Mouse (Mus musculus) kidney, embryonic 15.5 days (tissue): ENCODE measurements around the gene Mdm2. TPM values are rescaled to one million over a fixed set of nuclear protein-coding genes. Genes with fewer than 3 reads are reported as not detected.
"Not testable (repeated sequence)": the region's sequence is repeated elsewhere in the genome, so short reads cannot be mapped to it uniquely, and the experiment has no call there.

Experiments used
- ATAC-seq: fragments of 200-750 bp; cut with Nextera tagmentation; replicated peaks from 2 replicates; pipeline ENCODE4 v1.8.0; 2017; ENCODE audit warnings: moderate TSS enrichment; ENCODE audit not compliant: low FRiP score
- H3K27ac ChIP-seq: fragments of 300-500 bp; sonication (generic); 2 replicates; pipeline ENCODE4 v1.5.1; 2015; ENCODE audit warnings: mild to moderate bottlenecking, inconsistent platforms
- H3K27me3 ChIP-seq: fragments of 300-500 bp; sonication (generic); 2 replicates; pipeline ENCODE4 v1.6.1; 2015; ENCODE audit warnings: inconsistent platforms
- H3K36me3 ChIP-seq: fragments of 300-500 bp; sonication (generic); 2 replicates; pipeline ENCODE4 v1.6.1; 2015; ENCODE audit warnings: inconsistent platforms
- H3K4me1 ChIP-seq: fragments of 300-500 bp; sonication (generic); 2 replicates; pipeline ENCODE4 v1.6.1; 2015; ENCODE audit warnings: inconsistent platforms
- H3K4me2 ChIP-seq: fragments of 300-500 bp; sonication (generic); 2 replicates; pipeline ENCODE4 v1.6.1; 2015; ENCODE audit warnings: moderate library complexity, mild to moderate bottlenecking, inconsistent platforms
- H3K4me3 ChIP-seq: fragments of 300-500 bp; sonication (generic); replicated peaks from 2 replicates; pipeline ENCODE4 v1.5.1; 2015; ENCODE audit warnings: mild to moderate bottlenecking, inconsistent platforms
- H3K9ac ChIP-seq: fragments of 300-500 bp; sonication (generic); 2 replicates; pipeline ENCODE4 v1.6.1; 2015; ENCODE audit warnings: mild to moderate bottlenecking, inconsistent platforms
- H3K9me3 ChIP-seq: fragments of 300-500 bp; sonication (generic); replicated peaks from 2 replicates; pipeline ENCODE4 v1.6.1; 2016; ENCODE audit warnings: inconsistent platforms
- WGBS: fragments of 180-500 bp; shearing (Covaris S2); methylation state at CpG from one replicate; pipeline ENCODE4 v1.1.7; 2015; ENCODE audit warnings: mixed read lengths; 5-methylcytosine and 5-hydroxymethylcytosine counted together
- polyA plus RNA-seq: library from polyadenylated mRNA; unstranded; fragments of >200 nt; fragmentation: Nextera tagmentation; extraction: Ambion mirVana; gene quantifications from 2 replicates; pipeline ENCODE4 v1.2.1, GENCODE M21; 2015

Gene Mdm2
- polyA plus RNA-seq, 1 experiment from 2014 or later = 49.7 TPM

GRCm38 (mm10) chr10:117707114-117707838 lies 3.3 kb downstream of the Mdm2 start:
- no peak overlapping the region for H3K4me2 ChIP-seq
- no peaks in the 10 kb centered on the region for H3K27me3 ChIP-seq
- no peak overlapping the region for H3K27ac ChIP-seq
- H3K4me3 ChIP-seq = no peak overlapping the region
- peaks cover 60% of the 10 kb centered on the region for H3K36me3 ChIP-seq
- ATAC-seq = no peak
- no peaks in the 10 kb centered on the region for H3K9me3 ChIP-seq
- peaks cover 15% of the 10 kb centered on the region for H3K4me1 ChIP-seq
- no peak overlapping the region for H3K9ac ChIP-seq
- 91% methylated on average over 2 of the region's 2 CpGs for WGBS

DNA sequence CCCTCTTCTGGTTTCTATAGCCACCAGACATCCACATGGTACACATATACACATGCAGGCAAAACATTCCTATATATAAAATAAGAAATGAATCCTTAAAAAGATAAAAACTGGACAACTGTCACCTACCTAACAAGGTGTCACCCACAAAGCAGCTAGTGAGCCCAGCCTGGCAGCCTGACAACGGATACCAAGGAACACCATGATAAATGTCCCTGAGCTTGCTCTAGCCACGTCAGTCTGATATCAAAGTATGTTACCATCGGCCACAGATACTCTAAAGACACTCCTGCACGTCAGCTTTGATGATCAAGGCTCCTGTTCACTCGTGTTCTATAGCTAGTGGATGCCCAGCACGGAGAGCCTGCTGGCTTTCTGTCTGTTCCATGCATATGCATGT lies 4.1 kb downstream of the Mdm2 start:
- Histone ChIP-seq H3K4me3 (no peak overlapping the region), H3K27ac (no peak overlapping the region), H3K4me2 (no peak overlapping the region), H3K4me1 (peaks cover 13% of the 10 kb centered on the region), H3K9ac (no peak overlapping the region), H3K27me3 (no peaks in the 10 kb centered on the region), H3K9me3 (no peaks in the 10 kb centered on the region), H3K36me3 (peaks cover 67% of the 10 kb centered on the region)
- ATAC-seq = no peak
- 90% methylated on average over 6 of the region's 6 CpGs for WGBS

DNA sequence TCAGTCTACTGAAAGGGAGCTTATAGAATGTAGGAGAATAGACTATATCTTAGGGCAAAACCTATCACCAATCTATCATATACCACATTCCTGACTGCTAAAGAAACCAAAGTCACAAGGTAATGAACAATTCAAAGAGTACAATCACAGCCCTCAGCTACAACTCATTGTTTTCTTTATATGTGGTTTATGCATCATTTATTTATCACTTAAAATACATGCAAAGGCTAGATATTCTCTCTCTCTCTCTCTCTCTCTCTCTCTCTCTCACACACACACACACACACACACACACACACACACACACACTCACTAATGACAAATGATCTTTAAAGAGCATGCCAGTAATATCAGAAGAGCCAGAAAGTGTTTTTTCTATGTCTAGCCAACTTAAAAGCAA lies 4.8 kb downstream of the Mdm2 start:
- ATAC-seq = no peak
- Histone ChIP-seq H3K4me1 (peaks cover 10% of the 10 kb centered on the region), H3K36me3 (peaks cover 72% of the 10 kb centered on the region), H3K27me3 (no peaks in the 10 kb centered on the region), H3K4me3 (no peak overlapping the region), H3K9me3 (no peaks in the 10 kb centered on the region), H3K27ac (no peak overlapping the region), H3K9ac (no peak overlapping the region), H3K4me2 (no peak overlapping the region)

GRCm38 (mm10) chr10:117704964-117705335 lies 5.6 kb downstream of the Mdm2 start:
- Histone ChIP-seq H3K9me3 (no peaks in the 10 kb centered on the region), H3K4me2 (no peak overlapping the region), H3K4me3 (no peak overlapping the region), H3K36me3 (peaks cover 81% of the 10 kb centered on the region), H3K4me1 (peaks cover 10% of the 10 kb centered on the region), H3K27ac (no peak overlapping the region), H3K27me3 (no peaks in the 10 kb centered on the region), H3K9ac (no peak overlapping the region)
- 95% methylated on average over 6 of the region's 6 CpGs for WGBS
- ATAC-seq = no peak

- WGBS = 97% methylated on average over 6 of the region's 6 CpGs
- not testable (repeated sequence) for H3K4me3 ChIP-seq, H3K27me3 ChIP-seq, H3K4me2 ChIP-seq, H3K9me3 ChIP-seq, H3K4me1 ChIP-seq, H3K27ac ChIP-seq, ATAC-seq, H3K9ac ChIP-seq
- H3K36me3 ChIP-seq = peaks cover 86% of the 10 kb centered on the region
These were observed 6.1 kb downstream of the Mdm2 start for GRCm38 (mm10) chr10:117704314-117704963.

DNA sequence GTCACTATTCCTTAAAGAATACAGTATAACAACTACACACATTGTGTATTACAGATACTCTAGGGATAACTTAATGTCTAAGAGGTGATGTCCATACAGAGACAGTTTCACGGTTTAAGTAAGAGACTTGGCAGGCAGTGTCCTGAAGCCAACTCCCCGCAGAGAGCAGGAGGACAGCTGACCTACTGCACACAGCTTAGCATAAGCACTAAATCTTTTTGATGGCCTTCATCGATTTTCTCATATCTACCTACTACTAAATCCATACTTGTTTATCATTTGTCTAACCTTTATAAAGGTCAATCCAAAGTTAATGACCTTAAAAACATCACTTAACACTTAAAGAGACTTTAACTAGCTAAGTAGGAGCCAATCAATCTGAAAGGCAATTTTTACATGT lies 7.1 kb downstream of the Mdm2 start:
- 76% methylated on average over 3 of the region's 3 CpGs for WGBS
- Histone ChIP-seq H3K9ac (no peak overlapping the region), H3K27ac (no peak overlapping the region), H3K9me3 (no peaks in the 10 kb centered on the region), H3K4me2 (no peak overlapping the region), H3K36me3 (peaks cover 90% of the 10 kb centered on the region), H3K4me3 (no peak overlapping the region), H3K27me3 (no peaks in the 10 kb centered on the region), H3K4me1 (no peaks in the 10 kb centered on the region)
- ATAC-seq = no peak

DNA sequence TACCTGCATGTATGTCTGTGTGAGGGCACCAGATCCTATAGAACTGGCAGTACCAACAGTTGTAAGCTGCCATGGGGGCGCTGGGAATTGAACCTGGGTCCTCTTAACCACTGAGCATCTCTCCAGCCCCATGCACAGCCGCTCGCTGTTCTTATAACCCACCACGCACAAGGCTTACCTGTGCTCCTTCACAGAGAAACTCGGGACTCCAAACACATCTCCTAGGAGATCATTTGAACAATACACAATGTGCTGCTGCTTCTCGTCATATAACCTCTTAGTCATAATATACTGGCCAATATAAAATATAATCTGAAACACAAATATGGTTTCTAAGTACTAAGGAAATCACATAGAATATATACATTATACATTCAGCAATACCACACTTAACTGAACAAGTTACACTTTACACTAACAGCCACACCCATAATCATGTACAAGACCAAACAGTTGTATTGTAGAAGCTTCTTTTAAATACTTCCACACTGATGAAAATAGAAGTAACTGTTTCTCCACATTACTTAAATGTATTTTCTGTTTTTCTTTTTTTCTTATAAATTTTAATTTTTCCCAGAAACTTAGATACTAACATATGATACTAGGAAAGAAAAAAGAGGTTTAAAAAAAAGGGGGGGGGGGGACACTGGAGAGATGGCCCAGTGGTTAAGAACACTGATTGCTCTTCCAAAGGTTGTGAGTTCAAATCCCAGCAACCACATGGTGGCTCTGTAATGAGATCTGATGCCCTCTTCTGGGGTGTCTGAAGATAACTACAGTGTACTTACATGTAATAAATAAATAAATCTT lies 8.3 kb downstream of the Mdm2 start:
- H3K27ac ChIP-seq = no peak overlapping the region
- WGBS = 97% methylated on average over 6 of the region's 6 CpGs
- no peak overlapping the region for H3K4me3 ChIP-seq
- H3K4me2 ChIP-seq = no peak overlapping the region
- no peak for ATAC-seq
- H3K4me1 ChIP-seq = no peaks in the 10 kb centered on the region
- no peaks in the 10 kb centered on the region for H3K27me3 ChIP-seq
- peaks cover 94% of the 10 kb centered on the region for H3K36me3 ChIP-seq
- no peak overlapping the region for H3K9ac ChIP-seq
- no peaks in the 10 kb centered on the region for H3K9me3 ChIP-seq

- Histone ChIP-seq H3K4me3 (no peak overlapping the region), H3K9me3 (no peaks in the 10 kb centered on the region), H3K4me1 (no peaks in the 10 kb centered on the region), H3K4me2 (no peak overlapping the region), H3K9ac (no peak overlapping the region), H3K27me3 (no peaks in the 10 kb centered on the region), H3K36me3 (peaks cover 94% of the 10 kb centered on the region), H3K27ac (no peak overlapping the region)
- 75% methylated on average over 6 of the region's 6 CpGs for WGBS
- ATAC-seq = no peak
These were observed 9.3 kb downstream of the Mdm2 start for GRCm38 (mm10) chr10:117701034-117701829.

DNA sequence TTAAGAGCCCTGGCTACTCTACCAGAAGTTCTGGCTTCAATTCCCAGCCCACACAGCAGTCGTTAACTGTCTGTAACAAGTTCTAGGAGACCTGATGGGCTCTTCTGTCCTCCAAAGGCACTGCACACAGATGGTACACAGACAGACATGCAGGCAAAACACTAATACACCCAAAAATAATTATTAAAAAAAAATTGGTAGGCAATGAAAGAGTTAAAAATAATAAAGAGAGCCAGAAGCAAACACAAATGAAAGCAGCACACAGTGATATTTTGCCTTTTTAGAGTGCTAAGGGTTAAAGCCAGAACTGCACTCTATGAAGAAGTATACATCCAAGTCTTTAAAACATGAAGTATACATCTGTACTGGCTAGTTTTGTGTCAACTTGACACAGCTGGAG lies 10.1 kb downstream of the Mdm2 start:
- 87% methylated on average over 1 of the region's 1 CpGs for WGBS
- Histone ChIP-seq H3K27me3 (no peaks in the 10 kb centered on the region), H3K27ac (no peak overlapping the region), H3K9me3 (no peaks in the 10 kb centered on the region), H3K4me3 (no peak overlapping the region), H3K9ac (no peak overlapping the region), H3K4me1 (no peaks in the 10 kb centered on the region), H3K4me2 (no peak overlapping the region), H3K36me3 (peaks cover 96% of the 10 kb centered on the region)
- no peak for ATAC-seq

- Histone ChIP-seq H3K4me1 (no peaks in the 10 kb centered on the region), H3K9me3 (no peaks in the 10 kb centered on the region), H3K36me3 (peaks cover 96% of the 10 kb centered on the region), H3K4me3 (no peak overlapping the region), H3K9ac (no peak overlapping the region), H3K27me3 (no peaks in the 10 kb centered on the region), H3K27ac (no peak overlapping the region), H3K4me2 (no peak overlapping the region)
- WGBS = 92% methylated on average over 4 of the region's 4 CpGs
- no peak for ATAC-seq
These were observed 10.6 kb downstream of the Mdm2 start for GRCm38 (mm10) chr10:117699914-117700313.

DNA sequence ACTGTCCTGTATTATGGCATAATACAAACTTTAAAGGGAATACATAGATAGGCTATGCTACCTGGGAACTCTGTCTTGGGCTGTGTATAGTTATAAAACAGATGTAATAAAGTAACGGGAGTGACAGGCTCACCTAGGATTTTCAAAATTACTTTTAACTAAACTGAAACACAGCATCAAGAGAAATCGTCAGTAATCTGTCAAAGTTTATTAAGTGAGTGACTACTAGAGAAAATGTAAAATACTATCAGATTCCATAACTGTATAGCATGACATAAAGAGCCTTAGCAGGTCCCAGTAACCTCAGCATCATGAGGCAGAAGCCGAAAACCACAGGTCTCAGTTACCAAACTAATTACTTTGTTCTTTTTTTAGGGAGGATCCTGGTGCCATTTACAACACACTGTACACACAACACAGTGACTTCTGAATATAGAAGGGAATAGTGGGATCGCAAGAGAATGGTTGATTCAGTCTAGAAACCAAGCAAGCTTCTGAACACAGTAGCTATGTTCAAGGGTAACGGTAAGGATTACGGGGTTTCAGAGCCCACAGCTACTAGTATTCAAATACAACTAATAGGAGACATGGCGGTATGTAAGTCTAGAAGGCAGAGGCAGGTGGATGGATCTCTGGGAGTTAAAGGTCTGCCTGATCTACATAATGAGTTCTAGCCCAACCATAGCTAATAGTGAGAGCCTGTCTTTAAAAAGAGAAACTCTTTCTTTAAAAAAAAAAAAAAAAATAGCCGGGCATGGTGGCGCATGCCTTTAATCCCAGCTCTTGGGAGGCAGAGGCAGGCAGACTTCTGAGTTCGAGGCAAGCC lies 12.0 kb downstream of the Mdm2 start:
- H3K9me3 ChIP-seq = no peaks in the 10 kb centered on the region
- WGBS = 93% methylated on average over 10 of the region's 10 CpGs
- no peaks in the 10 kb centered on the region for H3K4me1 ChIP-seq
- no peak overlapping the region for H3K4me3 ChIP-seq
- no peak overlapping the region for H3K9ac ChIP-seq
- H3K27me3 ChIP-seq = no peaks in the 10 kb centered on the region
- no peak overlapping the region for H3K4me2 ChIP-seq
- peaks cover 94% of the 10 kb centered on the region for H3K36me3 ChIP-seq
- no peak for ATAC-seq
- H3K27ac ChIP-seq = no peak overlapping the region
